Mouse (Mus musculus): ENCODE data around the gene Prr12. TPM values are rescaled to one million over a fixed set of nuclear protein-coding genes. Genes with fewer than 3 reads are reported as not detected.

The Prr12 gene
- total and polyA plus RNA-seq, 2 experiments from 2014 or later = 8.2 to 14.0 TPM

- H3K4me3 ChIP-seq (ENCODE audit: low read depth, low read length) = no peak overlapping the region
- no peak overlapping the region for H3K4me2 ChIP-seq (ENCODE audit: low read depth)
- ATAC-seq (no peak), DNase-seq (no peak)
- 0 out of 2 replicates have a peak, but pooled peaks cover 12% of the 10 kb centered on the region for H3K36me3 ChIP-seq (ENCODE audit: insufficient read depth)
- H3K27me3 ChIP-seq (ENCODE audit: insufficient read depth, low read length) = no peaks in the 10 kb centered on the region
- no peak for TF ChIP-seq CTCF (IDR thresholded peaks at IDR 0.05; ENCODE audit: low read depth)
- 97% methylated on average over 17 of the region's 17 CpGs for WGBS
- no peaks in the 10 kb centered on the region for H3K9me3 ChIP-seq (ENCODE audit: low read length)
- H3K4me1 ChIP-seq (ENCODE audit: insufficient read depth) = no peaks in the 10 kb centered on the region
- H3K9ac ChIP-seq = no peak overlapping the region
- H3K27ac ChIP-seq (ENCODE audit: low read depth, low read length) = no peak overlapping the region
These were observed 35.9 kb upstream of the Prr12 start for GRCm38 (mm10) chr7:45088597-45088996.

DNA sequence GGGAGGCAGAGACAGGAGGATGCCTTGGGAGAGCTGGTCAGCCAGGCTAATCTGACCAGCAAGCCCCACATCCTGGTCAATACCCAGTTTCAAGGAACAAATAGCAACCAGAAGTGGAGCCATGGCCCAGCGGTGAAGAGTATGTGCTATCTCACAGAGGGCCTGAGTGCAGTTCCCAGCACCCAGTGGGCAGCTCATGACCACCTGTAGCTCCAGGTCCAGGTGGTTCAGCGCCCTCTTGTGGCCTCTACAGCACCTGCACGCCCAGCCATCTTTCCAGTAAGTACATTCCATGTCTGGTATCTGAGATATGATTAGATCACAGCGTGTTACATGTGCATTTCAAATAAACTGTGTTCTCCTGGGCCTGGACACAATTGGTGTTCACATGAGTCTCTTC, 33.4 kb upstream of the Prr12 start:
- 79% methylated on average over 4 of the region's 4 CpGs for WGBS
- ATAC-seq = no peak
- Histone ChIP-seq H3K4me2 (ENCODE audit: low read depth) (no peak overlapping the region), H3K4me1 (ENCODE audit: insufficient read depth) (no peaks in the 10 kb centered on the region), H3K4me3 (ENCODE audit: low read depth, low read length) (no peak overlapping the region), H3K27ac (ENCODE audit: low read depth, low read length) (no peak overlapping the region), H3K36me3 (ENCODE audit: insufficient read depth) (0 out of 2 replicates have a peak, but pooled peaks cover 12% of the 10 kb centered on the region), H3K27me3 (ENCODE audit: insufficient read depth, low read length) (no peaks in the 10 kb centered on the region), H3K9me3 (ENCODE audit: low read length) (no peaks in the 10 kb centered on the region), H3K9ac (no peak overlapping the region)
- DNase-seq = no peak
- peak; percentile 20; the same call in 1 of the 2 replicates for TF ChIP-seq CTCF (IDR thresholded peaks at IDR 0.05; ENCODE audit: low read depth)

DNA sequence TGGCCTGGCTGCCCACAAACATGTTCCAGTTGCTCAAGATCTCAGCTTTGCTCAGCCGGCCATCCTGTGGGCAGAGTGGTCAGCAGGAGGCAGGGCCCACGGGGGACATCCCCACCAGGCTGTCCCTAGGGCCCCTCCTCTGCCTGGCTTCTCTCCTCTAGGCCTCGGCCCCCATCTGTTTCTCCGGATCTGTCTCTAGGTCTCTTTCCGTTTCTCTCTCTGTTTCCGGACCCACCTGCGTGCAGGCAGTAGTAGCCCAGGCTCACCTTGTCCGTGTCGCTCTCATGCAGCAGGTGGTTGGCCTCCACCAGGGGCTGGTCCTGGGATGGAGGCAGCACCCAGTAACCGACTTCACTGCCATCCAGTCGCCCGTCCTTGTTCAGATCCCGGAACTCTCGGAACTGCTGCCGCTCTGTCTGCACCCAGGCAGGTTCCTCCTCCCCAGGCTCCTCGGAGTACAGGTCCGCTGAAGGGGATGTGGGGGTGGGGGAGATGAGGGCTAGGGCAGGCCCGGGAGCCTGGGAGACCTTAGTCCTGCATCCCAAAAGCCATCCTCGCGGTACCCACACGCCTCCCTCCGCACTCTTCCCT, 30.7 kb upstream of the Prr12 start:
- Histone ChIP-seq H3K4me1 (ENCODE audit: insufficient read depth) (no peaks in the 10 kb centered on the region), H3K4me3 (ENCODE audit: low read depth, low read length) (no peak overlapping the region), H3K27me3 (ENCODE audit: insufficient read depth, low read length) (no peaks in the 10 kb centered on the region), H3K27ac (ENCODE audit: low read depth, low read length) (no peak overlapping the region), H3K9me3 (ENCODE audit: low read length) (no peaks in the 10 kb centered on the region), H3K4me2 (ENCODE audit: low read depth) (no peak overlapping the region), H3K36me3 (ENCODE audit: insufficient read depth) (0 out of 2 replicates have a peak, but pooled peaks cover 12% of the 10 kb centered on the region), H3K9ac (no peak overlapping the region)
- no peak for TF ChIP-seq CTCF (IDR thresholded peaks at IDR 0.05; ENCODE audit: low read depth)
- 88% methylated on average over 22 of the region's 22 CpGs for WGBS
- no peak for DNase-seq
- ATAC-seq = no peak

DNA sequence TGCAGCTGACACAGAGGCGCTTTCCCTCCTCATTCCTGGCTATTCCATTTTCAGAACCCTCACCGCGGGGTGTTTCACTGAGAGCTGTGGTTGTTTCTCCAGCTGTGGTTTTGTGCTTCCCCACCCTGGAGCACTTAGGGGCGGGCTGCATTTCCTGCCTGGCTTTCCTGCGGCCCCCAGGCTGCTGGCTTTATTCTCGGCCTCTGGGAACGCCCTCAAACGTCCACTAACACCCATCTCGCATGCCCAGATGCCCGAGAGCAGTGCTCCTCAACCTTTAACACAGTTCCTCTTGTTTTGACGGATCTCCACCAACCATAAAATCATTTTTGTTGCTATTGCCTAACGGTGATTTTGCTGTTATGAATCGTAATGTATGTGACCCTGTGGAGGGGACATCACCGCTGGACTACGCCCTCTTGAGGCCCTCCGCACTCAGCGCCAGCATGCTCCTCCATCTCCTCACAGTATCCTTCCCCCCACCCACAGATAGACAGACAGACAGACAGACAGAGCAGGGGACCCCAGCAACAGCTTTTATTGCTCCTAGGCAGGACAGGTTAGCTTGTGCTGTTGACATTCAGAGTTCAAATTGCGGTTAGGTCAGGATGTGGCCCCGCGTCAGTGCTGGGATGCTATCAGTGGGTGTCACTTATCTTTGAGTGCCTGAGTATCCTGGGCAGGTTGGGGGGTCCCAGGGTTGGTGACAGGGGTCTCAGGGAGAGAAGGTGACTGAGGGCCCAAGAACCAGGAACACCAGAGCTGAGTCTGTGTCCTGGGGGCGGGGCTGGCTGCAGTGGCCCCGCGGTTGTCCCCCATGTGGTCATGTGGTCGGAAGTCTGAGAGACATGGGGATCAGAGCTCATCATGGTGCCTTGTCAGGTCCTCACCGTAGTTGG, 30.0 kb upstream of the Prr12 start:
- no peak for DNase-seq
- Histone ChIP-seq H3K4me2 (ENCODE audit: low read depth) (no peak overlapping the region), H3K4me1 (ENCODE audit: insufficient read depth) (no peaks in the 10 kb centered on the region), H3K27ac (ENCODE audit: low read depth, low read length) (no peak overlapping the region), H3K36me3 (ENCODE audit: insufficient read depth) (peaks cover 15% of the 10 kb centered on the region; the same call in 1 of the 2 replicates), H3K27me3 (ENCODE audit: insufficient read depth, low read length) (no peaks in the 10 kb centered on the region), H3K4me3 (ENCODE audit: low read depth, low read length) (no peak overlapping the region), H3K9me3 (ENCODE audit: low read length) (no peaks in the 10 kb centered on the region), H3K9ac (no peak overlapping the region)
- no peak for ATAC-seq
- 75% methylated on average over 25 of the region's 25 CpGs for WGBS
- TF ChIP-seq CTCF (IDR thresholded peaks at IDR 0.05; ENCODE audit: low read depth) = no peak

DNA sequence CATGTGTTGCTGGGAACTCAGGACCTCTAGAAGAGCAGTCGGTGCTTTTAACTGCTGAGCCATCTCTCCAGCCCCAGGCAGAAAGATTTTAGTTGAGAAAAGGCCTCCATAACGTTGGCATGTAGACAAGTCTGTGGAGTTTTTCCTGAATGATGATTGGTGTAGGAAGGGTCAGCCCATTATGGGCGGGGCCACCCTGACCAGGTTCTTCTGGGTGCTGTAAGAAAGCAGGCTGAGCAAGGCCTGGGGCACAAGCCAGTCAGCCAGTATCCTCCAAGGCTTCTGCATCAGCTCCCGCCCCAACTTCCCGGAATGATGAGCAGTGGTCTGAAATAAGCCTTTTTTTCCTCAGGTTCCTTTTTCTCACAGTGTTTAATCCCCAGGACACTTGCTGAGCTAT, 28.3 kb upstream of the Prr12 start:
- peaks cover 24% of the 10 kb centered on the region for H3K36me3 ChIP-seq (ENCODE audit: insufficient read depth)
- H3K9ac ChIP-seq = no peak overlapping the region
- WGBS = 46% methylated on average over 5 of the region's 5 CpGs
- H3K4me2 ChIP-seq (ENCODE audit: low read depth) = no peak overlapping the region
- H3K9me3 ChIP-seq (ENCODE audit: low read length) = no peaks in the 10 kb centered on the region
- H3K4me1 ChIP-seq (ENCODE audit: insufficient read depth) = no peaks in the 10 kb centered on the region
- no peak overlapping the region for H3K27ac ChIP-seq (ENCODE audit: low read depth, low read length)
- no peak for DNase-seq
- H3K27me3 ChIP-seq (ENCODE audit: insufficient read depth, low read length) = no peaks in the 10 kb centered on the region
- no peak for ATAC-seq
- 0 out of 2 replicates have a peak, but pooled peaks have one; percentile 14 for TF ChIP-seq CTCF (IDR thresholded peaks at IDR 0.05; ENCODE audit: low read depth)
- H3K4me3 ChIP-seq (ENCODE audit: low read depth, low read length) = no peak overlapping the region

DNA sequence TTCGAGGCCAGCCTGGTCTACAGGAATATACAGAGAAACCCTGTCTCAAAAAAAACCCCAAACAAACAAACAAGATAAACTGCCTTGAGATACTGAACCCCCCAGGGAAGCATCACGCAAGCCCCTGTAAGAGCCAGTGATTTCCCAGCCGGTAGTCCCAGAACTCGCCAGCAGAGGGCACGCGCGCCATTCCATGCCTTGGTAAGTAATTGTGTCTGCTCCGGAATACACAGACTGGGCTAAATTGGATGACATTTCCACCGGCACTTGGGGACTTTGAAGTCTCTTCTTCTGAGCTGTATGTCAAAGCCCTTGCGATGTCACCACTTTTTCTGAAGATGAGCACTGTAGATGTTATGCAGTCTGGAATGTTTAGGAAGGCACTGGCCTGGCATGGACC, 27.2 kb upstream of the Prr12 start:
- H3K9ac ChIP-seq = no peak overlapping the region
- H3K27me3 ChIP-seq (ENCODE audit: insufficient read depth, low read length) = no peaks in the 10 kb centered on the region
- H3K4me1 ChIP-seq (ENCODE audit: insufficient read depth) = no peaks in the 10 kb centered on the region
- ATAC-seq = peak; percentile 69
- peak; percentile 94 for DNase-seq
- peak; percentile 97 for TF ChIP-seq CTCF (IDR thresholded peaks at IDR 0.05; ENCODE audit: low read depth)
- no peak overlapping the region for H3K4me3 ChIP-seq (ENCODE audit: low read depth, low read length)
- no peak overlapping the region for H3K27ac ChIP-seq (ENCODE audit: low read depth, low read length)
- H3K9me3 ChIP-seq (ENCODE audit: low read length) = no peaks in the 10 kb centered on the region
- H3K4me2 ChIP-seq (ENCODE audit: low read depth) = no peak overlapping the region
- H3K36me3 ChIP-seq (ENCODE audit: insufficient read depth) = peaks cover 31% of the 10 kb centered on the region
- WGBS = under 1% methylated on average over 10 of the region's 10 CpGs

DNA sequence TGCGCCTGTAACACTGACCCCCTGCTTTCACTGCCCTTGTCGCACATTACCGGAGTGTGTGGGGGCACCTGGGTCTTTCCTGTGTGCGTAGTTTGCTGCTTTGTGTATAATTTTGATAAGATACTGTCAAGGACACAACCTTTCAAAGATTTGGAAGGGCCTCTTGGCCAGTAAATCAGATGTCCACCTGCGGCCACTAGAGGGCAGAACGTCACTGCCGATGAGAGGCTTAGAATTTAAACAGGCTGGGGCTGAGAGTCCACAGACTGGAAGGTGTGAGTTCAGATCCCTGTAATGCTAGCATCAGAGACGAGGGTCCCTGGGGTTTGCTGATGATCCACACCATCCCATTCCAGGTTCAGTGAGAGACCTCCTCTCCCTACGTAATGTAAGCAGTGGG, 25.8 kb upstream of the Prr12 start:
- DNase-seq (peak; percentile 69), ATAC-seq (no peak)
- no peaks in the 10 kb centered on the region for H3K27me3 ChIP-seq (ENCODE audit: insufficient read depth, low read length)
- H3K9ac ChIP-seq = no peak overlapping the region
- H3K27ac ChIP-seq (ENCODE audit: low read depth, low read length) = no peak overlapping the region
- no peaks in the 10 kb centered on the region for H3K9me3 ChIP-seq (ENCODE audit: low read length)
- 38% methylated on average over 9 of the region's 9 CpGs for whole genome bisulfite sequencing
- TF ChIP-seq CTCF (IDR thresholded peaks at IDR 0.05; ENCODE audit: low read depth) = peak; percentile 78
- H3K4me1 ChIP-seq (ENCODE audit: insufficient read depth) = no peaks in the 10 kb centered on the region
- no peak overlapping the region for H3K4me2 ChIP-seq (ENCODE audit: low read depth)
- H3K36me3 ChIP-seq (ENCODE audit: insufficient read depth) = peaks cover 34% of the 10 kb centered on the region
- no peak overlapping the region for H3K4me3 ChIP-seq (ENCODE audit: low read depth, low read length)
